Mouse (Mus musculus) G1E (cell line): ENCODE results near the gene Gm35549. TPM values are rescaled to one million over a fixed set of nuclear protein-coding genes. Genes with fewer than 3 reads are reported as not detected.

ENCODE experiments used
- ATAC-seq: 2 replicates; pipeline ENCODE4 v1.8.0; 2016; ENCODE audit warnings: mild to moderate bottlenecking; ENCODE audit not compliant: insufficient number of reproducible peaks, poor library complexity, low FRiP score, severe bottlenecking; ENCODE audit errors: extremely low read depth
- DNase-seq: peaks from one replicate; pipeline ENCODE4 v3.0.0; 2012; ENCODE audit warnings: low spot score
- H3K27me3 ChIP-seq: 2 replicates; pipeline ENCODE4 v1.6.1; 2012; ENCODE audit warnings: mild to moderate bottlenecking, low read length, inconsistent platforms; ENCODE audit not compliant: insufficient read depth
- H3K36me3 ChIP-seq: replicated peaks from 2 replicates; pipeline ENCODE3; 2012; ENCODE audit warnings: mild to moderate bottlenecking, inconsistent platforms
- H3K4me1 ChIP-seq: 2 replicates; pipeline ENCODE4 v1.6.1; 2012; ENCODE audit warnings: low read depth, low read length, inconsistent platforms, mixed read lengths; ENCODE audit not compliant: insufficient read depth
- H3K4me3 ChIP-seq: 2 replicates; pipeline ENCODE4 v1.5.1; 2012; ENCODE audit warnings: low read depth, mild to moderate bottlenecking, inconsistent platforms, low read length, moderate library complexity, mixed read lengths
- H3K9me3 ChIP-seq: replicated peaks from 2 replicates; pipeline ENCODE4 v1.6.1; 2012; ENCODE audit warnings: inconsistent platforms
- CTCF ChIP-seq: IDR thresholded peaks from 2 replicates; pipeline ENCODE4 v1.5.1; 2012; ENCODE audit warnings: low read depth, low read length, inconsistent platforms, mixed read lengths
- GATA1 ChIP-seq: IDR thresholded peaks from 2 replicates; pipeline ENCODE4 v1.6.1; 2012; ENCODE audit warnings: borderline replicate concordance, low read length, inconsistent platforms, mixed read lengths
- GATA2 ChIP-seq: IDR thresholded peaks from 2 replicates; pipeline ENCODE4 v1.6.1; 2012; ENCODE audit warnings: low read depth, low read length, inconsistent platforms, borderline replicate concordance
- POLR2AphosphoS5 ChIP-seq: IDR thresholded peaks from 2 replicates; pipeline ENCODE4 v1.6.1; 2012; ENCODE audit warnings: low read depth, low read length, inconsistent platforms; ENCODE audit not compliant: insufficient replicate concordance
- TAL1 ChIP-seq: conservative IDR thresholded peaks from 2 replicates; pipeline ENCODE4 v1.6.1; 2012; ENCODE audit warnings: low read depth, low read length, inconsistent platforms, mixed read lengths
- polyA plus RNA-seq: library from polyadenylated mRNA; stranded (reverse); fragments of >175 nt; gene quantifications from 2 replicates; pipeline ENCODE4 v1.2.3, GENCODE M21; 2012
- total RNA-seq, 2 experiments: library from RNA; stranded (forward) in 1 of 2; stranded (reverse) in 1 of 2; fragments of 200-1000 nt in 1 of 2; fragments of >200 nt in 1 of 2; fragmentation: Nextera tagmentation in 1 of 2; gene quantifications; 2 replicates each; pipeline ENCODE4 v1.2.3; 2014 to 2017

Gm35549 gene
- total and polyA plus RNA-seq, 3 experiments: not detected

DNA sequence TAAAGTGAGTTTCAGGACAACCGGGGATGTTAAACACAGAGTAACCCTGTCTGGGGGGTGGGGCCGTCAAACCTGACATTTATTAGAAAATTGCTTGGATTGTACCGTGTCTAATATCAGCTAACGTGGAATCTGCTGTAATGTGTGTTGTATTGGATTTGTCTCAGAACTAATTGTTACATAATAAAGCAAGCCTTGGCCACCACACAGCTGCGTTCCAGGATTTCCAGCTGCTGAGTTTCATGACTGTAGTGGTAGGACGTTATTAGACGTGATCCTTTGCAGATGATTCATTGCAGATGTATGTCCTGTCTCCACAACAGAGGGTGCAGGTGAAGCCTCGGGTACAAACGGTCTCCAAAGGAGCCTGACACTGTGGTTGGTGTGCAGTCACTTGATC lies 7.7 kb downstream of the Gm35549 start:
- peaks cover 38% of the 10 kb centered on the region for H3K36me3 ChIP-seq
- ATAC-seq (no peak), DNase-seq (no peak)
- H3K27me3 ChIP-seq: 0 out of 2 replicates have a peak, but pooled peaks cover 2% of the 10 kb centered on the region
- H3K4me1 ChIP-seq: no peaks in the 10 kb centered on the region
- TF ChIP-seq GATA2 (no peak), CTCF (no peak), TAL1 (no peak), GATA1 (no peak), POLR2AphosphoS5 (no peak)
- H3K9me3 ChIP-seq: no peaks in the 10 kb centered on the region
- H3K4me3 ChIP-seq: no peak overlapping the region

DNA sequence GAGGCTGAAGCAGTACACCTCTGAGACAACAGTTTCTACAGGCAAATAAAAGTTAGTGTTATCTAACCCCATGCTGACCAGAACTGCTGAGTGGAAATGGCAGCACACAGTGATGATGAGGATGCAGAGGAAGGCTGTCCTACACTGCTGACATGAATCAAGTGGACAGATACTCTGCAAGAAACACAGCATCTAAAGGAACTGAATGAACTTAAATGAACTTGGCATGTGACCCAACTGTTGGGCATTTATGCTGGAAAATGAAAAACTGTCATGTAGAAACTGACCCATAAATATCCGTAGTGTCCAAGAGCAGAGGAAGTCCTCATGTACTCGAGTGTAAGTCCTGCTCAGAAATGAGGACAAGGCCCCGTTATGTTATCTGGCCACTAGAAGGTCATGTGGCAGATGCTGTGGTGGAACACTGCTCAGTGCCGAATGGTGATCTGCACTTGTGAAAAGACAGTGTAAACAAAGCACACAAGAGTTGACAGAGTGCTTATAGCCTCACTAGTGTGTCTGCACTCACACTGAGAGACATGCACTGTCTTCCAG lies 13.9 kb downstream of the Gm35549 start:
- ATAC-seq (no peak), DNase-seq (no peak)
- peaks cover 57% of the 10 kb centered on the region for H3K36me3 ChIP-seq

GRCm38 (mm10) chr9:122826743-122827142 lies 17.1 kb downstream of the Gm35549 start:
- DNase-seq (no peak), ATAC-seq (no peak)
- H3K27me3 ChIP-seq: no peaks in the 10 kb centered on the region
- H3K36me3 ChIP-seq: peaks cover 64% of the 10 kb centered on the region
- TF ChIP-seq GATA1: no peak
- no peak for TF ChIP-seq TAL1
- no peak for TF ChIP-seq CTCF
- TF ChIP-seq POLR2AphosphoS5: no peak
- TF ChIP-seq GATA2: no peak
- H3K4me3 ChIP-seq: no peak overlapping the region
- H3K9me3 ChIP-seq: no peaks in the 10 kb centered on the region
- no peaks in the 10 kb centered on the region for H3K4me1 ChIP-seq

More for the DNA sequence above, 13.9 kb downstream of the Gm35549 start:
- TF ChIP-seq CTCF (no peak), POLR2AphosphoS5 (no peak), GATA2 (no peak), GATA1 (no peak), TAL1 (no peak)
- Histone ChIP-seq H3K4me1 (no peaks in the 10 kb centered on the region), H3K4me3 (no peak overlapping the region), H3K27me3 (no peaks in the 10 kb centered on the region), H3K9me3 (no peaks in the 10 kb centered on the region)

DNA sequence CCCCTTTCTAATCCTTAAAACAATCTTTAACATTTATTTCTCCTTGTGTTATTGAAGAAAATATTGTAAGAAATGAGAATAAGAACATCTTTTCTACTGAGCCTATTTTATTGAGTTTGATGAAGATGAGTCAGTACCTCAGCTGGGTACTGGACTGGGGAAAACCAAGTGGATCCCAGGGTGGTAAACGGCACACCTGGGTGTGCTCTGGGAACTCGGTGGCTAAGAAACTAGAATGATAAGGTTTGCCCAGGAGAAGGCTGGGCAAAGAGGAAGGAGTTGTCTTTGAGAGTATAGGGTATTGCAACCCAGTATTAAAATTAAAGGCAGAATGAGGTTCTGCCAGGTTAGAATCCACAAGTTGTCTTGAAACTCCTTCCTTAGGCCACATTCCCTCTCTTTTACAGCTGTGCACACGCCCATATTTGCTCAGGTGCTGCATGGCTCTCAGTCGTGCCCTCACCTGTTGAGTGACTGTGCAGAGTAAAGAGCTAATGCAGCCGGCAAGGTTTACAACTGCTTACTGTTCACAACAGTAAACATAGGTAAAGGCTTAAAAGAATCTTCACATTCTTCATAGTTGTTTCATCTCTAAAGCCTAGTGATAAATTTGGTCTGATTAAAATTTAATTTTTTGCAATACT lies 20.3 kb downstream of the Gm35549 start:
- Histone ChIP-seq H3K4me3 (no peak overlapping the region), H3K4me1 (no peaks in the 10 kb centered on the region), H3K27me3 (no peaks in the 10 kb centered on the region), H3K36me3 (peaks cover 62% of the 10 kb centered on the region), H3K9me3 (no peaks in the 10 kb centered on the region)
- DNase-seq (no peak), ATAC-seq (no peak)
- TF ChIP-seq POLR2AphosphoS5: no peak
- TF ChIP-seq CTCF: no peak
- no peak for TF ChIP-seq GATA1
- TF ChIP-seq TAL1: no peak
- no peak for TF ChIP-seq GATA2

DNA sequence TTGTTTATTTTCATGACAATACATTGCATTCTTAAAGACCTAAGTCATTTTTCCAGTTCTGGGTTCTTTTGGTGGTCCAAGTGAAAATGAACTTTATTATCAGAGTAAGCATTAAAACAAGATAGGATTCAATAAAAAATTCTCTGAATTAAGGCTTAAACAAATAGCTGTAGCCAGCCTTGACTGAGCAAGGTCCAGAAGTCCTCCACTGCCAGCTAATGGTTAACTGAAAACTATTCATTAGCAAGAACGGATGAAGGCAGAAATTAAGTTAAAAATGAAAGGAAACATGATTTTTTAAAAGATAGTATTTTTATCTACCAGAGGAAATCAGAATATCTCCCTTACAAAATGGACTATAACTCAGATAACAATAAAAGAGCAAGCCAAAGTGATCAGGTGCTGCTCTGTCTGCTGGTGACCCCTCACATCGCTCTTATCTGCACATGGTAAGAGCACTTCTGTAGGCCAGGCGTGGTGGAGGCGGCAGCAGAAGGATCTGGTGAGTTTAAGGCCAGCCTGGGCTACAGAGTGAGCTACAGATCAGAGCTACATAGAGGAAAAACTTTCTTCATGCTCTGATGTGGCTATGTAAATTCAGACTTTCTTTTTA lies 28.5 kb downstream of the Gm35549 start:
- TF ChIP-seq POLR2AphosphoS5 (no peak), TAL1 (no peak), GATA2 (no peak), GATA1 (no peak), CTCF (no peak)
- Histone ChIP-seq H3K4me1 (no peaks in the 10 kb centered on the region), H3K4me3 (no peak overlapping the region), H3K27me3 (no peaks in the 10 kb centered on the region), H3K9me3 (no peaks in the 10 kb centered on the region), H3K36me3 (peaks cover 52% of the 10 kb centered on the region)
- no peak for ATAC-seq
- DNase-seq: no peak

GRCm38 (mm10) chr9:122814775-122815174 lies 29.1 kb downstream of the Gm35549 start:
- Histone ChIP-seq H3K36me3 (peaks cover 52% of the 10 kb centered on the region), H3K27me3 (no peaks in the 10 kb centered on the region), H3K9me3 (no peaks in the 10 kb centered on the region), H3K4me3 (no peak overlapping the region), H3K4me1 (no peaks in the 10 kb centered on the region)
- DNase-seq (no peak), ATAC-seq (no peak)
- no peak for TF ChIP-seq GATA2
- no peak for TF ChIP-seq TAL1
- TF ChIP-seq POLR2AphosphoS5: no peak
- TF ChIP-seq GATA1: no peak
- TF ChIP-seq CTCF: no peak
